Mouse (Mus musculus) cerebellum, adult 2 months (tissue): ENCODE measurements at regions not wholly inside any gene's neighbourhood (a gene's known extent, or its start where the extent isn't known, plus 50 kb on each side); places are given as distances from the start of the nearest gene placed in this dataset.

ENCODE experiments used
- DNase-seq, 2 experiments: peaks; one replicate each; pipeline ENCODE4 v3.0.0; 2021
- H3K27ac ChIP-seq: fragments of 200-500 bp; 2 replicates; pipeline ENCODE4 v1.5.1; 2012; ENCODE audit warnings: low read length, control low read depth, inconsistent platforms; ENCODE audit not compliant: insufficient read depth
- H3K27me3 ChIP-seq: fragments of 200-500 bp; 2 replicates; pipeline ENCODE4 v1.6.1; 2012; ENCODE audit warnings: inconsistent platforms, mild to moderate bottlenecking, low read length, moderate library complexity; ENCODE audit not compliant: control insufficient read depth, insufficient read depth
- H3K4me1 ChIP-seq: fragments of 200-500 bp; 2 replicates; pipeline ENCODE4 v1.6.1; 2011; ENCODE audit warnings: low read length; ENCODE audit not compliant: control insufficient read depth, insufficient read depth
- H3K4me3 ChIP-seq: fragments of 200-500 bp; replicated peaks from 2 replicates; pipeline ENCODE3; 2011; ENCODE audit warnings: mild to moderate bottlenecking, low read depth, low read length, control low read depth; ENCODE audit not compliant: insufficient read depth
- CTCF ChIP-seq: fragments of 200-500 bp; IDR thresholded peaks from 2 replicates; pipeline ENCODE4 v1.5.1; 2011; ENCODE audit warnings: low read depth, mild to moderate bottlenecking, control low read depth, low read length, moderate library complexity, borderline replicate concordance; ENCODE audit not compliant: insufficient read depth
- POLR2A ChIP-seq: fragments of 200-500 bp; IDR thresholded peaks from 2 replicates; pipeline ENCODE4 v1.6.1; 2011; ENCODE audit warnings: low read length, control low read depth, borderline replicate concordance; ENCODE audit not compliant: insufficient read depth
- WGBS: fragments of 180-500 bp; shearing (Covaris S2); methylation state at CpG from one replicate; pipeline ENCODE4 v1.1.7; 2018; 5-methylcytosine and 5-hydroxymethylcytosine counted together

DNA sequence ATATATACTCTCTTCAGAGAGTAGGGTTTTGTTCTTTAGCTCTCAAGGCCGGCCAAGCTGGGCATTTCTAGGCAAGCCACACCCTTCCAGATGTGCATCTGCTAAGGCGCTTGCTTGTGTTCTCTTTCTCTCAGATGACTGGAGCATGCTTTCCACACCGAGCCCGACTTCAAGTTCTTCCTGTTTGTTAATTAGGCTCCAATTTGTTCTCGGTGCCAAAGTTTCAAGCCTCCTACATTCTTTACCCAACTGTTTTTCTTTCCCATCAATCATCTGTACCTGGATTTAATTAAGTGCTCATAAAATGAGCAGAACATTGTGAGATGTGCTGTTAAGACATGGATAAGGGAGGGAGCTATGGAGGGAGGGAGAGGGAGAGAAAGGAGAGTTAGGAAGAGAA lies 138.7 kb downstream of the Irx2 start:
- Histone ChIP-seq H3K4me1 (peaks cover 4% of the 10 kb centered on the region; the same call in 1 of the 2 replicates), H3K4me3 (no peak overlapping the region), H3K27me3 (no peaks in the 10 kb centered on the region; the same call in 1 of the 2 replicates), H3K27ac (no peak overlapping the region)
- WGBS = 74% methylated on average over 5 of the region's 5 CpGs
- DNase-seq = no peak
- TF ChIP-seq POLR2A (no peak), CTCF (no peak)

GRCm38 (mm10) chr13:72769007-72769595 lies 140.5 kb downstream of the Irx2 start:
- 26% methylated on average over 12 of the region's 12 CpGs for WGBS
- Histone ChIP-seq H3K27ac (no peak overlapping the region), H3K4me1 (peaks cover 4% of the 10 kb centered on the region; the same call in 1 of the 2 replicates), H3K4me3 (no peak overlapping the region), H3K27me3 (no peaks in the 10 kb centered on the region; the same call in 1 of the 2 replicates)
- peak; percentile 10 to 16 for DNase-seq
- TF ChIP-seq POLR2A (no peak), CTCF (peak; percentile 15; the same call in 1 of the 2 replicates)

- Histone ChIP-seq H3K4me3 (no peak overlapping the region), H3K27ac (no peak overlapping the region), H3K4me1 (peaks cover 14% of the 10 kb centered on the region), H3K27me3 (no peaks in the 10 kb centered on the region)
- 29% methylated on average over 7 of the region's 7 CpGs for WGBS
- peak; percentile 39 to 63 for DNase-seq
- TF ChIP-seq CTCF = no peak
- TF ChIP-seq POLR2A = no peak
Observed at GRCm38 (mm10) chr13:72783026-72783726, 154.6 kb downstream of the Irx2 start.

- TF ChIP-seq POLR2A (no peak), CTCF (no peak)
Observed at GRCm38 (mm10) chr13:72783727-72784070, 155.1 kb downstream of the Irx2 start.

DNA sequence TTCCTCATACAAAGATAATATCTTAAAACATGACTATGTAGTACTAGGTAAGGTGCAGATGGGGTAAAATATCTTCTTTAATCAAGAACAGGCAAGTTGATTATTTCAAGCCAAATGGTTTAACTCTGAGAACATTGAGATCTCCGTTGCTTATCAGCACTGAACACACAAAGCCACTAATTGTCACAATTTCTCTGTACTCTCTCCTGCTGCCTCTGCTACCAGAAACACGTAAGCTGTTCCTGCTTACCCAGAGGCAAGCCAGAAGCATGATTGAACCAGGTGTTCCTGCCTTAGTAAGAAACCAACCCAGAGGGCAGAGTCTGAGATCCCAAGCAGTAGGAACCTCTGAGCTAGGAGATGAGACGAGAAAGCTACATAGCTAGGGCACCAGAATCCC lies 164.1 kb downstream of the Irx2 start:
- Histone ChIP-seq H3K27me3 (no peaks in the 10 kb centered on the region; the same call in 1 of the 2 replicates), H3K27ac (no peak overlapping the region), H3K4me1 (no peaks in the 10 kb centered on the region), H3K4me3 (no peak overlapping the region)
- 86% methylated on average over 3 of the region's 3 CpGs for WGBS
- TF ChIP-seq CTCF = no peak
- TF ChIP-seq POLR2A = no peak
- no peak for DNase-seq

More at GRCm38 (mm10) chr13:72783727-72784070, 155.1 kb downstream of the Irx2 start:
- no peaks in the 10 kb centered on the region for H3K27me3 ChIP-seq
- 23% methylated on average over 6 of the region's 6 CpGs for WGBS
- H3K4me3 ChIP-seq = no peak overlapping the region
- H3K4me1 ChIP-seq = peaks cover 14% of the 10 kb centered on the region
- peak; percentile 25 to 38 for DNase-seq
- no peak overlapping the region for H3K27ac ChIP-seq

DNA sequence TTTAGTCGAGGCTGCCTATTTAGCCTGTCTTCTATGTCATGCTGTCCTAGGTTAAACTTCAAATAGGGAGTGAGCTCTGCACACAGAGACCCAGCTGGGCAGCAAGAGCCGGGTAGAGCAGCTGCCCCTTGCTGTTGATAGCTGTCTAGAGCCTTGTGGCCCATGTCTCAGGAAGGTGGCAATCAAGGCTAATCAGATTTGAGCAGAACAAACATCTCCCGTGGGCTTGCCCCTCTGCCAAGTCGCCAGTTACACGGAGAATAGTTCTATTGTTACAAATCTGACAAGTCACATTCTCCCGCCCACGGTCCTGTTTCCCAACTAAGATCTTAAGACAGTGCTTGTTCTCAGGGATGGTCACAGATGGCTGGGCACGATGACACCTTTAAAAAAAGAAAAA lies 171.4 kb downstream of the Irx2 start:
- no peak for DNase-seq
- Histone ChIP-seq H3K4me1 (no peaks in the 10 kb centered on the region), H3K27ac (no peak overlapping the region), H3K27me3 (no peaks in the 10 kb centered on the region), H3K4me3 (no peak overlapping the region)
- TF ChIP-seq POLR2A = no peak
- TF ChIP-seq CTCF = no peak
- WGBS = 11% methylated on average over 8 of the region's 8 CpGs

DNA sequence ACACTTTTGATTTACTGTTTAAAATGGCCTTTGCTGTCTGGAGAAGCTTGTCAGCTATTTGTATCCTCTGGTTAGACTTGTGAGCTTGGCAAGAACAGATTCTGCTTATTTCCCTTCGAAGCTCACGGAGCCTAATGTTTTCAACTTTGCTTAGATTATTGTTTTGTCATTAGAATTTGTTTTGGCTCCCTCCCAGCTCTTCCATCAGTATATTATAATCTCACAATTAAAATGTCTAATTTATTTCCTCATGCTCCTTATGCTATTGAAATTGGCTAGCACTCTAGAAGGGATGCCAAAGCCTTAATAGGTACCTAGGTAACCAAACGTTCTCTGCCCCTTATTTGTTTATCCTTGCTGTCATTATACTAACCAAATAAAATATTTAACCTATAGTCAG lies 171.9 kb downstream of the Irx2 start:
- Histone ChIP-seq H3K27me3 (no peaks in the 10 kb centered on the region), H3K4me1 (no peaks in the 10 kb centered on the region), H3K27ac (no peak overlapping the region), H3K4me3 (no peak overlapping the region)
- TF ChIP-seq CTCF (no peak), POLR2A (no peak)
- WGBS = 44% methylated on average over 3 of the region's 3 CpGs
- DNase-seq = no peak

DNA sequence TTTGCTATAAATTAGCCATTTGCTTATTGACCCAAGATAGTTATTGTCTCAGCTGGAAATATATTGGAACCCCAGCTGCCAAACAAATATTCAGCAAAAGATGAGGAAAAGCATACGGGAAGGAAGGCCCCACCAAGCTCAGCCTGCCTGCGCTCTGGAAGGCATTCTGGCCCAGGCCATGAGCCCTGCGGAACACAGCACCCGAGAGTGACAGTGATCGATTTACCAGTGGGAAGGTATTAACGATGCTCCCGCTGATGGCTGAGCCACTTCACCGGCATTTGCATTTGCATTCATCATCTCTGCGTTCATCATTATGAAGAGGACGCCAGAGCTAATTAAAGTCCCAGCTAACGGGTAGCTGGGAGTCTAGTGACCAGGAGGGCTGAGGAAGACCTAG lies 174.8 kb downstream of the Irx2 start:
- no peak for DNase-seq
- 45% methylated on average over 11 of the region's 11 CpGs for WGBS
- no peak overlapping the region for H3K27ac ChIP-seq
- no peaks in the 10 kb centered on the region for H3K4me1 ChIP-seq
- no peak for TF ChIP-seq POLR2A
- TF ChIP-seq CTCF = no peak
- H3K4me3 ChIP-seq = no peak overlapping the region
- no peaks in the 10 kb centered on the region for H3K27me3 ChIP-seq
